Mouse (Mus musculus): ENCODE measurements around the gene Exoc3l2.
"Not testable (repeated sequence)": the region's sequence is repeated elsewhere in the genome, so short reads cannot be mapped to it uniquely, and the experiment has no call there.

Exoc3l2 gene

GRCm38 (mm10) chr7:19494751-19495474 lies 31.8 kb downstream of the Exoc3l2 start:
- DNase-seq, result peak; percentile 47

DNA sequence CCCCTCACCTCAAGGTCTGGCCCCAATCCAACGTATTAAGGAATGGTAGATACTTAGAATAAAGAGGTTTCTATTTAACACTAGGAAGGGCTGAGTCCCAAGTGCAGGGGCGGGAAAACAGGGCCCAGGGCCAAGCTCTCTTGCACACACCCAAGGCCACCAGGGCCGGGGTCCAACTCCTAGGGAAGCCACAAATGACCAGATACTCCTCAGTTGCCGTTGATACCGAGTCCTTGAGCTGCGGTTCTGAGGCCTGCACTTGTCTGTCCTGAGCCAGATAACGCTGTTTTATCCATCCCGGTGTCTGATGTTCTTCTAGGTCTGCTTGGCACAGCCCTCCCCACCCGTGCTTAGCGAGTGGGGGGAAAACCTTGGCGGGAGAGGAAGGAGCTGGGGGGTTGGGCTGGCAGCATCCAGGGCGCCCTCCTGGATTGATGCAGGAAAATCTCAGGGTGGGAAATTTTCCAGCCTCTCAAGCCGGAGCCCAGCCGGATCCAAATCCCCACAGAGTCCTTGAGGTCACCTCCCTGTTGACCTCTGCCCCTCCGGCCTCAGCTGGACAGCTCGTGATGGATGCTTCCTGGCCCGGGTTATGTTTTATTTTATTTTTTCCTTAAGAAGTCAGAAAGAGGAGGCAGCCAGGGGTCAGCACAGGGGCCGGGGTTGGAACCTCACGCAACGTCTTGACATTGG lies 32.5 kb downstream of the Exoc3l2 start:
- peak; percentile 84 for DNase-seq

- DNase-seq, result no peak
Measured at GRCm38 (mm10) chr7:19496214-19496555, 33.1 kb downstream of the Exoc3l2 start.

DNA sequence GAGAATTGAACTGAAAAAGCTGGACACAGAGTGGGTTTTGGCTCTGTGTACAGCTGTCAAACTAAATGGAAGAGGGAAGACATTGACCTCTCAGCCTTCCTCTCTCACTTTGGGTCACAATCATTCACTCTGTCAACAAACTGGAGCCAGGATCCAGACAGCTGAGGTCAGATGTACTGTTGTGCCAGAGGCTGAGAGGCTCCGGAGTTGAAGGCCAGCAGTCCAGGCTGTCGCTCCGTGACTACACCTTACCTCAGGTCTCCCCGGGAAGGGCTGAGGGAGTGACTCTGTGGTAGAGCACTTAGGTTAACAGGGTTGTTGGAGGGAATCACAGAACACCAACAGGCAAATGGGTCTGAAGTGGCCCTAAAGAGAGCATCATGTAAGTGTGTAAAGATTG lies 35.2 kb downstream of the Exoc3l2 start:
- DNase-seq, result peak; percentile 39

- DNase-seq, result no peak
Measured at GRCm38 (mm10) chr7:19500420-19501363, 37.6 kb downstream of the Exoc3l2 start.

DNA sequence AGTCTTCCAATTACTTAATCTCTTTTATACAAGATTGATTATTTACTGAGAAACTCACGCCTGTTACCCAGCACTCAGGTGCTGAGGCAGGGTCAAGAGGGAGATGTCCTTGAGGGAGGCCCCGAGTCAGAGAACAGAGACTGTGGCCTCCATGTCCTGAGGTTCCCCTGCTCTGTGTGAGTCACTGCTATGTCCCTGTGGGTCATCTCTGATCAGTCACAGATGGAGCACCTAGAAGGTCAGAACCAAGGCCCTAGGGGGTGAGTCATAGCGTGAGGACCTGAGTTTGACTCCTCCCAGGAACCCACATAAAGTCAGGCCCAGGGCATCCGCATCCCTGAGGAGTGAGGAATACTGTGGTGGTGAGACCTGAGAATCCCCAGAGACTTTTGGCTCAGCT lies 38.5 kb downstream of the Exoc3l2 start:
- peak; percentile 28 for DNase-seq

- no peak for DNase-seq
Measured at GRCm38 (mm10) chr7:19503481-19504068, 40.4 kb downstream of the Exoc3l2 start.

DNA sequence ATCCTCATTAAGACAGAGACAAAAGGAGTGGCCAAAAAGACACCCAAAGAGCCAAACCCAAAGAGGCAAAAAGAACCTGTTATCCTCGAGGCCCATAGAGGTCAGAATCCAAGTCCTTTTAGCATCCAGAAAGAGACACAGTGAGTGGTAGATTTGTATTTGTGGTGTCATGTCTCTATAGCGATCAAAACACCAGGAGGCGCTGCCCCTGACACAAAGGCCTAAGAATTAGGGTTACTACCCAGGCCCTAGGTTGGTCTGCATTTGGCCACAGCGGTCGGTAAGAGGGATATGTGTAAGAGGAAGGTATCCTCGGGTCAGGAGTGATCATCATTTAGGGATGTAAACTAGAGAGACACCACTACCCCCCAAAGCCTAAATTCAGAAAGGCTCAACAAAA lies 43.2 kb downstream of the Exoc3l2 start:
- no peak for DNase-seq

GRCm38 (mm10) chr7:19506969-19507611 lies 44.0 kb downstream of the Exoc3l2 start:
- DNase-seq, result no peak

- no peak for DNase-seq
Measured at GRCm38 (mm10) chr7:19507612-19507981, 44.5 kb downstream of the Exoc3l2 start.

- peak; percentile 93 for DNase-seq
Measured at GRCm38 (mm10) chr7:19508150-19508923, 45.2 kb downstream of the Exoc3l2 start, which contains the start of the genes Bloc1s3 and Trappc6a. Gene Bloc1s3, minus strand, starts transcription at chr7:19508367. Gene Trappc6a, plus strand, starts transcription at chr7:19508395.

DNA sequence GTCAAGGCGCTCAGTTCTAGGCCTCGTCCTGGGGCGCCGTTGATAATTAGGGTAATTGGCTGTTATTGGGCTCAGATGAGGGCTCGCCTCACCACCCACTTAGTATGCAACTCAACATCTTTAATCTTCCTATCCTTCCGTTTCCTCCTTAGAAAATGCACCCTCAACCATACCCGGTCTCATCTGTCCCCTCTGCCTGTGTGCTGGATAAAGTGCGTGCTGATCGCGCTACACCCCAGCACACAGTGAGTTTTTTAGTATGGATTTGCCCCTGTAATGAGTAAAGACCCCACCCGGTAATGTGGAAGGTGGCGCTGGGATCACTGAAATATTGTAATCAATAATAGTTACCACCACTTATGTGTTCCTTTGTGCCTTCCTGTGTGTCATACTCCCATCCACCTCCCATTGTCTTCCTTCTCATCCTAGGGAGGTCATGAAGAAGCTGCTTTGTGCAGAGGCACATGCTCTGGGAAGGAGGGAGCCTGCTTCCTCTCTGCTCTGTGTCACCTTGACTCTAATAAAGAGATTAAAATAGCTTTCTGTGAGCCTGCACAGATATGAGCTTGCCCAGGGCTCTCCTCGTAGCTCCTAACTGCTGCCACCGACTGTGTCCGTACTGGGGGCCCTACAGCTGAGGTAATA lies 45.9 kb downstream of the Exoc3l2 start:
- no peak for DNase-seq

DNA sequence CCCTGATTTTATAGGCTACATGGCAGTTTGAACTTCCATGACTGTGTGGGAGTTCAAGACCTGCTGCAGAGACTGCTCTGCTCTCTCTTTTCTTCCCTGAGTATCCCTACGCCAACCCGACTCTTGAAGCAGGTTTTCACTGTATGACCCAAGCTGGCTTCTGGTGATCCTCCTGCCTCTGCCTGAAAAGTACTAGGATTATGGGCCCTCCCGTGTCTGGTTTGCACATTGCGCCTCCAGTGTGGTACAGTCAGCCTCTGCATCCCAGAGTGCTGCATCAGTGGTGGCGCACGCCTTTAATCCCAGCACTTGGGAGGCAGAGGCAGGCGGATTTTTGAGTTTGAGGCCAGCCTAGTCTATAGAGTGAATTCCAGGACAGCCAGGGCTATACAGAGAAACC lies 46.7 kb downstream of the Exoc3l2 start:
- DNase-seq, result no peak

GRCm38 (mm10) chr7:19511934-19512333 lies 48.8 kb downstream of the Exoc3l2 start:
- not testable (repeated sequence) for DNase-seq

- no peak for DNase-seq
Measured at GRCm38 (mm10) chr7:19512353-19512752, 49.2 kb downstream of the Exoc3l2 start.

DNA sequence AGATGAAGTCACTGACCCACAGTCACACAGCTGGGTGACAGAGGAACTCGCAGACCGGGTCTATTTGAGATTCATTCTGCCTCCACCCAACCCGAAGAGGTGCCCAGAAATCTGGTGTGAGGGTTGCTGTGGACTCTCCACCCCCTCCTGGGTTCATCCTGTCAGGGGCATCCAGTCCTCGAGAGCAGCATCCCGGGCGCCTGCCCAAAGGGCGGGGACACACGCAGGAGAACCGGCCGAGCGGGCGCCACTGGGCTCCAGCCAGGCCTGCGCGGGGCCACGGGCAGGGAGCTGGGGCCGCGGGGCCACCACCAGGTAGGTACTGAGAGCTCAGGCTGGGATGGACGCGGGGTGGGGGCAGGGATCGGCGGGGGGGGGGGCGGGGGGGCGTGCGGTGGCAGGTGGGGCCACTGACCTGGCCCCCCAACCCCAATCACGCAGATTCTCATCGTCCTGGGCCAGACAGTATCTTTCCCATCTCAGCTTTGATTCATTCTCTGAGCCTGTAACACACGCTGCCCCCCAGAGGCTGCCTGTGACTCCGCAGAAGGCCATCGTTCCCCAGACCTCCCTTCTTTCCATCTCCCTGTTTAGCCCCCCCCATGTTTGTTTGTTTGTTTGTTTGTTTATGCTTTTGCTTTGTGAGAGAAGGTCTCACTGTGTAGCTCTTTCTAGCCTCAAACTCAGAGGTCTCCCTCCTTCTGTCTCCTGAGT lies 54.7 kb downstream of the Exoc3l2 start, which contains the start of gene Nkpd1:
TSS of gene Nkpd1 (plus strand) at position 187 of the 714 bp plus-strand sequence.
- no peak for DNase-seq

GRCm38 (mm10) chr7:19520032-19520431 lies 56.9 kb downstream of the Exoc3l2 start:
- DNase-seq, result no peak

GRCm38 (mm10) chr7:19523017-19523756 lies 60.1 kb downstream of the Exoc3l2 start:
- no peak for DNase-seq

DNA sequence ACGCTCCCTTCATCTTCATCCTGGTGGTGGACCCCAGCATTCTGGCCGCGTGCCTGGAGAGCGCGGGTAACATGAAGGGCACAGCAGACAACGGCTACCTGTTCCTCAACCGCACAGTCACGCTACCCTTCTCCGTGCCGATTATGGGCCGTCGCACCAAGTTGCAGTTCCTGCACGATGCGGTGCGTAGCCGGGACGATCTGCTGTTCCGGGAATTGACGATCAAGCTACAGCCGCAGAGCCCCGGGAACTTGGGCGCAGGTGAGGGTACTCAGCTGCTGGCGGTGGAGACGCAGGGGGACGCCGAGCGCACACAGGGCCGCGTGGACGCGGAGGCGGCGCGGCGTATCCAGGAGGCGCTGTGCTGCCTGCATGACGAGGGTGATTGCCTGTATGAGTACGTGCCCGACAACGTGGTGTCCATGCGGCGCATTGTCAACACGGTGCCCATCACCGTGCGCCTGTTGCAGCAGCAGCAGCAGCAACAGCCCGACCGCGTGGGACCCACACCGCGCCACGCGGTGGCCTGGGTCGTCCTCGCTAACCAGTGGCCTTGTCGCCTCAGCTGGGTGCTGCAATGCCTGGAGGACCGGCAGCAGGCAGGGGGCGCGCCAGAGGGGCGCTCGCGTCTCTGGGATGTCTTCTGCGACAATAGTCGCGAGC lies 60.8 kb downstream of the Exoc3l2 start:
- no peak for DNase-seq
